Mouse (Mus musculus): ENCODE measurements at regions not wholly inside any gene's neighbourhood (a gene's known extent, or its start where the extent isn't known, plus 50 kb on each side); places are given as distances from the start of the nearest gene placed in this dataset.

DNA sequence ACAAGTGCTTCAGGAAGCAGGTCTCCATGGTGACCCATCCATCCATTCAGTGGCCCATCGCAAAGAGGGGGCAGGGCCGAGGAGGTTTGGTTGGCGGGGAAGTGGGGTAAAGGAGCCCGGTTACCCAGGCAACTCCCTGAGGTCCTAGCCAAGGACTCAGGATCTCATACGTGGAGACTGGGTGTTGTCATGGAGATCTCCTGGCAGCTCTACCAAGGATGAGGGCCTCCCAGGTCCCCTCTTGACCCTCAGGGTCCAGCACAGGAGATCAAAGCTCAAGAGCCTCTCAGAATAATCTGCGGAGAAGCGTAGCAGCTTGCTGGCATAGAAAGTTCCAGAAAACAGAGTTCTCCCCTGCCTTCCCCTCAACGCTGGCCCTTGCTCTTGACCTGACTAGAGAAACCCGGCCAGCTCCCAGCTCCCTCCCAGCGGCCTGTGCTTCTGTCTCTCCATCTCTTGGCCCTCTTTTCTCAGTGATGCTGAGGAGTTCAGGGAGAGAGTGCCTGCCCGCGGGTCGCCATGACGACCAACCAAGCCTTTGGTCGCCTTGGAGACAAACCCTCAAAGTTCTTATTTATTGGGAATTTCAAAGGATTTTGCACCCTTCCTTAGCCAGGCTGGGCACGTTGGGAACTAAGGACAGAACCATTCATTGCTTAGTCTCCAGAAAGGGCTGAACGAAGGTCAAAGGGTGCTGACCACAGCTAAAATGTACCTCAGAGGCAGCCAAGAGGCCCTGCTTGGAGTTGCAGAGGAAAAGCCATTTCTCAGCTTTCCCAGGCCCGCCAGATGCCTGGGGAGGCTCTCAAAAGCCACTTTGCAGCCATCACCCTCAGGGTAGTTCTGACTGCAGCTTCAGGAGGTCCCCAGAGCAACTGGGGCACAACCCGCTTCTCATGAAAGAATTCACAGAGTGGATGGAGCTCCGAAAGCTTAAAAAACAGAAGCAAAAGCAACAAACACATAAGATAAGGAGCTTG, 60.0 kb downstream of the Ubiad1 start:
- peak; percentile 76 to 84 for DNase-seq

DNA sequence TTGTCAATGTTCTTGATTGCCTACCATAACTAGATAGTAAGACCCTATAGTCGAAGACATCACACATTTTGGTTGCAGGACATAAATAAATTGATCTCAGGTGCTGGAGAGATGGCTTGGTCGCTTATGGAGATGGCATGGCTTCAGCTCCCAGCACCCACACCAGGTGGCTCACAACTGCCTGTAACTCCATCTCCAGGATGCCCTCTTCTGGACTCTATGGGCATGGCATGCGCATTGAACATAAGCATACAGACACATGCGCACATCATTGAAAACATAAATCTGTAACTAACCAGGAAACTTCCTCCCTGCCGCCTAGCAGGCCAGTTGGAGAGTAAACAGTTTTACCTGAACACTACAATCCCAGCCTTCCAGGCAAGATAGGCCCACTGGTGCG, 64.0 kb downstream of the Ubiad1 start:
- DNase-seq: no peak

DNA sequence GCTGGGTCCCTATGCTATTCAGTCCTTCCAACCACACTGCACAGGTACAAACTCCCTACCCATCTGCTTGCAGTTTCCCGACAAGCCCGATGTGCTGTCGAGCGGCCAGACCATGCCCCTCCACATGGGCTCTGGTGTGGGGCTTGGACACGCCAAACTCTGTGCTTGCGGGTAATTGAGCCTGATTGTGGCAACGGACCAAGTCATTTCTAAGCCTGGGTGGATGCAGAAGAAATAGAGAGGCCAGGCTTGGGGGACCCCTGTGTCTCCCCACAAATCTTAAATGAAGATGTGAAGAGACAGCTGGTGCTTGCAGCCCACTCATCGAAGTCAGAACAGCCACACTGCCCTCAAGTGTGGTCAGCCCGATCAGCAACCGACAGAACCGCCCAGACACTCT, 66.1 kb downstream of the Ubiad1 start:
- DNase-seq: no peak

DNA sequence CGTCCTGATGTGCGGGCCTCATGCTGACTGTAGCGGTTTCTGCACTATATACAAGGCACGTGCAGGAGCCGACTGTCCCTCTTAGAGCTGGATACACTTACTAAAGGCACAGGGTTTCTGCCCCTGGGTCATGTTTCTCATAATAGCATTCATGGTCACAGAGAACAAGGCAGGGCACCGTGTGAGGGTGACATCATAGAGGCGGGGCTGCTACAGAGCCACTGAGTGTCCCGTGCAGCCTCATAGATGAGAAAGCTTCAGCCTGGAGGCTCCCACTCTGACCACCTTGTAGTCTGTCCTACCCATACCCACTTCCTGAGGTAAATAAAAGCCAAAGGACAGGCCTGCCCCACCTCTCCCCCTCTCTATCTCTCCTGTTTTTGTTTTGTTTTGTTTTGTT, 67.2 kb downstream of the Ubiad1 start:
- DNase-seq: no peak

DNA sequence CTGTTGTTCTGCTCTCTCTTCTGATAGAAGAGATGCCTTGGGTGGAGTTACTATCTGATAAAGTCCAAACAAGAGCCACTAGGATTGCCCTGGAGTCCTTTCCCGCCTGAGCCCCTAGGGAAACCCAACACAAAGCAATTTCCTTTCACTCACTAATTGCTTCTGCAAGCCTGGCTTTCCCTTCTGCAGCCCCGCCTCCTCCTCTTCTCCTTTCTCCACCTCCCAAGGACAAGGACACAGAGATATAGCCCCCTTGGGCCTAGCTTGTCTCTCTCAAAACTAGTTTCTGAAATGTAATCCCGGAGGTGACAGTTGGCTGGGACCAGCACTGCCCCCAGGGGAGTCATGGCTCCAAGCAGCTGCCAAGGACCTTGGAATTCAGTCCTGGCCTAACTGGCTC, 68.1 kb downstream of the Ubiad1 start:
- DNase-seq: no peak

DNA sequence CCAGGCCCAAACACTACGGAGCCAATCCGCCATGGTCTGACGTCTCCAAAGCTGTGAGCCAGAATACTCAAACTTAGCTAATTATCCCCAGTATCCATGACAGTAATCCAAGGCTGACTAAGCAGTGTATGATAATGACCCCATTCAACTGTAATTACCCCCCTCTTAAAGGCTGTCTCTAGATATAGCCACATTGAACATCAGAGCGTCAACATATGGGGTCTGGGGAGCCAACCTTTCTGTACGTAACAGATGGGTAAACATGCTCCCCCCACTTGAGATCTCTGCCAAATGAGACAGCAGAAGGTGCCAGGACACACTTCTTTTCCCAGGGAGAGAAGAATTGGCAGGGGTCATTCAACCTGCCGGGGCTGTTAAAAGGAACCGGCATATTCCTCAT, 73.1 kb downstream of the Ubiad1 start:
- DNase-seq: no peak

DNA sequence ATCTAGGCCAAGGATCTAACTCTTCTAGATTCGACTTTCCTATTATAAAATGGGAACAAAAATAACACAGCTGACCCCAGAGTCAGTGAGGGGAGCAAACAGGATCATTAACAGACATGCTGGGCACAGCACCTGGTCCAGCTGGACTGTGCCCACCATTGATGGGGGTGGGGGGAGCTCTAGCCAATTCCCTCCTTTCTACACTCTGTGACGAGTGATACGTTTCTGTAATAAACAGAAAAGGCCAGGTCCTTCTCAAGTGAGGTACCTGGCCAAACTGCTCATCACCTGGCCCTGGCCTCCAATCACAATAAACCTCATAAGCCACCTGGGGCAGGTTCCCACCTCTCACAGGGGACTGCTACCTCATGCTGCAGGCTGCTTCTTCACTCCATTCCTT, 76.9 kb downstream of the Ubiad1 start:
- no peak for DNase-seq

DNA sequence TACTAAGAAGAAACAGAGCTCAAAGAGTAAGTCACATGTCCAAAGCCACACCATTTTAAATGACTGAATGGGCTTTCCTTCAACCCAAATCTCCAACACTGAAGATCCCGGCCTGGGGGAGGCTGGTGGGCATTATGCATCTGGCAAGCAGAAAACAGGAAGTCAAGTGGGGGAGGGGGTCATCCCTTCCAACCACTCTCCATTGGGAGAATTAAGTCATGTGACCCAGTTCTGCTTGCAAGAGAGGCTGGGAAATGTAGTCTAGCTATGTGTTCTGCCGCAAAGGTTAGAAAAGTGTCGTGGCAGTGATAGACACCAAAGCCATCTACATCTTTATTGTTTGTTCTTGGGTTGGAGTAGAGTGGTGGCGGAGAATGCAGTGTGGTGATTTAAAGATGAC, 78.0 kb upstream of the Disp3 start:
- no peak for DNase-seq

DNA sequence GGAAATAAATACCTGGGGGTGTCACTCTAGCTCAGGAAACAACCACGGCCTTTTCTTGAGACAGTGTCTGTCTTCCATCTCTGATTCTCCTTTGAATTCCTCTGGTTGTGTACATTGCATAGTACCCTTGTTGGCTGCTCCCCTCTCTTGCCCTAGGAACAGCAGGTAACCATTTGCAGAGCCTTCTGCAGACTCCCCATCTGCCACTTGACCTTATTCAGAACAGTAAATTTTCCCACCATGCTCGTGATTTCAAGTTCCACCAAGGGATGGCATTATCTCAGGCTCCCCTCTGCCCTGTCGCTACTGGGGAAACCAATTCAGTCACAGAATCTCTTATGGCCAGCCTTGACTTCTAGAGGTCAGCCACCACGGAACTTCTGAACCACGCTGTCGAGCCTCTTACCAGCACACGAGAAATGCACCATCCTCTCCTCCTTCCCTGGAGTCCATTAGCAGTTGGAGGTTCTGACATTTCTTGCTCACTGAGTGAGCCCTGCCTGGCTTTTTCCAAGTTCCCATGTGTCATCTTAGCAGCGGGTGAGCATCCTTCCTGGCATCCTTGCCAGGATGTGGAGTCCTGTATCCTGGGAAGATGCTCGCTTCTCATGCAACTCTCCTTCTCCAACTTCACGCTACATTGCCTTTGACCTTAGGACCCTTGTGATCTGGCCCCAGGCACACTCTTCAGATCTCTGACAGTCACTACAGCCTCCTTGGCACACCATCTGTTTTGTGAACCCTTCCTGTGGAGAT, 75.8 kb upstream of the Disp3 start:
- DNase-seq: no peak

DNA sequence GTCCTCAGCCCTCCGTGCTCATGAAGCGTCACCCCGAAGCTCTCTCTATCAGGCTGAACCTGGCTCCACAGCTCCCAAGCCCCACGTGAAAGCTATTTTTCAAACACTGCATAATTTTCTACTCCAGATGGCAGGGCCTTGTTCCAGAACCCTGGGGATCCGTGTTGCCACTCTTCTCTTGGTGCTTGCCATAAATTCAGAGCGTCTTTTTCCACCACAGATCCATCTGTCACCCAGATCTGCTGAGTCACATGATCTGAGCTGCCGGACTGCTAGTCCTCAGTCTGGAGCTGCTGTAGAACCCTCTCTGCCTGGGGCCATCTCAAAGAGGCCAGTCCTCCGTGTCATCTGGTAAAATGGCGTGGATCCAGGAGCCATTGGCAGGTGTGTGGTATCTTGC, 73.2 kb upstream of the Disp3 start:
- DNase-seq: peak; percentile 81 to 84

DNA sequence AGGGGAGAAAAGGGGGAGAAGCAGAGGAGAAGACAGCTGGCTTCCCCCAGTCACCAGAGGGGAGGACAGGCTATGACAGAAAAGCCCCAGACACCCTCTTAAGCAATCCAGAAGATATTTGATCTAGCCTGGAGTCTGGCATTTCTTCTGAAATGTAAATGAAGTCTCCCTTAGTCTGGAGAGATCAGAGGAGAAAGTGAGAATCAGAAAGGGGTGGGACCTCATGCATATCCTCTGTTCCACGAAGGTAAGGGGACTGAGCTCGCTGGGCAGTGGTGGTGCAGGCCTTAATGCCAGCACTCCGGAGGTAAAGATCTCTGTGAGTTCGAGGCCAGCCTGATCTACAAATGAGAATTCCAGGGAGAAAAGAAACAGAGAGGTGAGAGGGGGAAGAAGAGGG, 70.6 kb upstream of the Disp3 start:
- no peak for DNase-seq

DNA sequence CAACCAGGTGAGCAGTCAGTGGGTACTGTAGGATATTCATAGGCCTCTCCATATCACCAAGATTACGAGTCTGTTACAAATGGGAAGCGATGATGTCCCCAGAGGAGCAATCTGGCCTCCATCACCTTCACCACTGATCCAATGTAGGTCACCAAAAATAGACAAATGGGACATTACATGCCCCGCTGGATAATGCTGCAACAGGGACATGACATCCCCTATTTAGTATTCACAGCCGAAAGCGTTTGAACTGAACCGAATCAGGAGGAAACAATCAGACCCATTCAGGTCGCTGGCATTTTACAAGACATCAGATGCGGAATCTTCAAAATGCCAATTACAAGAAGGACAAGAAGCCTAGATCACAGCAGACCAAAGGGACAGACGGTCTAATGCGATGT, 69.5 kb upstream of the Disp3 start:
- no peak for DNase-seq

DNA sequence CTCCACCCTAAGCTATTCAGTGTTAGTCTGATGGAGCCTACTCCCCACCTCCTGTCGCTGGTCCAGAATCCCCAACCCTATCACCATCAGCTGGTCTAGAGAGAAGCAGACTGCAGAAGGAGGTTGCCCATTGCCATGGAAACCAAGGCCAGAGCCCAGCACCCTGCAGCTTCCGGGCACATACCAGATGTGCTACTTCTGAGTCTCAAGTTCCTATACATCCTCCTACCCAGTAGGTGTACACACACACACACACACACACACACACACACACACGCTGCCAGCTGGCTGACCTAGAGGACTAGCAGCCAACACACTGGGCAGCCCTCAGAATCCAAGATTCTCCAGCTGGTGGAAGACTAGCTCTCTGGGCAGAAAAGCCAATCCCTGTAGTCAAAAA, 68.9 kb upstream of the Disp3 start:
- DNase-seq: peak; percentile 12 to 29

DNA sequence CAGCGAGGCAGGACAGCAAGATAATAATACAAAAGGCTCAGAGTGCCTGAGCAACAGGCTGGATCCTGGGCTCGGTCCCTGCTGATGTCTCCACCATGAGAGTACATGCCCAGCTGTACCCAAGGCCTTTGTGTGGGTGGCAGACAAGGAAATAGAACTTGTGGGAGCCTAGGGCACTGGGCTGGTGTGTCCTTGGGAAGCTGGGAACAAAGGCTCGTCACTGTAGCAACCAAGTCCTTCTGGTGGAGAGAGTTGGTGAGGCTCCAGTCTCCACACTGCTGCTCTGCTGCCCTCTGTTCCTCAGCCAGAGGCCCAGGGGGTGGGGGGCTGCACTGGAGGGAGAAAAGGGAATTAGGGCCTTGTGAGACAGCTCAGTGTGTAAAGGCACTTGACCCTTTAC, 66.2 kb upstream of the Disp3 start:
- DNase-seq: no peak

DNA sequence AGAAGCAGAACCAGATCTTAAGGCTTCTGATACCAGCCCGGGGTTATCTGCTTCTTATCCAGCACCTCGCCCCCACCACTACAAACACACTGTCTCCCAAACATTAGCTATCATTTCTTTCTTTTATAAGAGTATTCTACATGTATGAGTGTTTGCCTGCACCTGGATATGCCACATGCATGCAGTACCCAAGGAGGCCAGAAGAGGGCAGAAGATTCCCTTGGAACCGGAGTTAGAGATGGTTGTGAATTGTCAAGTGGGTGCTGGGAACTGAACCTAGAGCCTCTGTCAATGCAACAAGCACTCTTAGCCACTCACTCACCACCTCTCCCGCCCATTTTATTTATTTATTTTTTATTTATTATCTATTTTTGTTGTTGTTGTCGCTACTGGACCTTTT, 64.9 kb upstream of the Disp3 start:
- DNase-seq: no peak

DNA sequence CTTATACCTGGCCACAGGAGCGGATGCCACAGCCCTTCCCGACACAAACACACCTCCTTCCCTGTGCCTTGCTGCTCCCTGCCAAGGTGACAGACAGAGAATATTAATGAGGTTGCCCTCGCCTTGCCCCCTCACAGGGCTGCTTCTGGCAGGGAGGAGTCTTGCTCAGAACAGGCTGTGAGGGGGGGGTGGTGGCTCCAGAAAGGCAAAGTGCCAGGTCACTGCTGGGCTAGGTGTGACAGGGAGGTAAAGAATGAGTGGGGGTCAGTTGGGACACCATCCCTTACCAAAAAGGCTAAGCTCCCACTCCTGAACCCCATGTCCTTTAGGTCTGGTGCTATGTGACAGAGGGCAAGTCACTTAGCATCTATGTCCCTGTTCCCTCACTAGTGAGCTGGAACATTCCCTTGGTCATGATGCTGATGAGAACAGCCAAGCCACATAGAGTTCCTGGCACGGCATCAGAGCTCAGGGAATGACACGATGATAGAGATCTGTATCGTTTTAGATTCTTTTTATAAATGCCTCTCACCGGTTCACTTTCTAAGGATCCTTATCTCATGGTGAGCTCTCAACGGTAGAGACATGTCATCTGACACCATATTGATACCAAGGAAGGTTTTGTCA, 53.9 kb upstream of the Disp3 start:
- no peak for DNase-seq

DNA sequence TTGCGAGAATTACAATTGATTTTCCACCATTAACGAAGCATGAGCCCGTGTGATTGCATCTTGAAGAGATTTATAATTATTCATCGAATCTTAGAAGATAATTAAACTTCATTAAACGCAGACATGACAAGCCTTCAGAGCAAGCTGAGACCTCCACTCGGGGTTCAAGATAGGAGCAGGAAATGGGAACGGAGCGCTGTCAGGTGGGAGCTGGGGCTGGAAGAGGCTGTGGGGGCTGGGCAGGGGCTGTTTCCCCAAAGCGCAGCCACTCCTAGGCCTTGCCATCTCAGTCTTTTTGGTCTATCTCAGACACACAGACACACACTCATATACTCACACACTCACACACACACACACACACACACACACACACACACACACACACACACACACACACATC, 52.6 kb upstream of the Disp3 start:
- no peak for DNase-seq

DNA sequence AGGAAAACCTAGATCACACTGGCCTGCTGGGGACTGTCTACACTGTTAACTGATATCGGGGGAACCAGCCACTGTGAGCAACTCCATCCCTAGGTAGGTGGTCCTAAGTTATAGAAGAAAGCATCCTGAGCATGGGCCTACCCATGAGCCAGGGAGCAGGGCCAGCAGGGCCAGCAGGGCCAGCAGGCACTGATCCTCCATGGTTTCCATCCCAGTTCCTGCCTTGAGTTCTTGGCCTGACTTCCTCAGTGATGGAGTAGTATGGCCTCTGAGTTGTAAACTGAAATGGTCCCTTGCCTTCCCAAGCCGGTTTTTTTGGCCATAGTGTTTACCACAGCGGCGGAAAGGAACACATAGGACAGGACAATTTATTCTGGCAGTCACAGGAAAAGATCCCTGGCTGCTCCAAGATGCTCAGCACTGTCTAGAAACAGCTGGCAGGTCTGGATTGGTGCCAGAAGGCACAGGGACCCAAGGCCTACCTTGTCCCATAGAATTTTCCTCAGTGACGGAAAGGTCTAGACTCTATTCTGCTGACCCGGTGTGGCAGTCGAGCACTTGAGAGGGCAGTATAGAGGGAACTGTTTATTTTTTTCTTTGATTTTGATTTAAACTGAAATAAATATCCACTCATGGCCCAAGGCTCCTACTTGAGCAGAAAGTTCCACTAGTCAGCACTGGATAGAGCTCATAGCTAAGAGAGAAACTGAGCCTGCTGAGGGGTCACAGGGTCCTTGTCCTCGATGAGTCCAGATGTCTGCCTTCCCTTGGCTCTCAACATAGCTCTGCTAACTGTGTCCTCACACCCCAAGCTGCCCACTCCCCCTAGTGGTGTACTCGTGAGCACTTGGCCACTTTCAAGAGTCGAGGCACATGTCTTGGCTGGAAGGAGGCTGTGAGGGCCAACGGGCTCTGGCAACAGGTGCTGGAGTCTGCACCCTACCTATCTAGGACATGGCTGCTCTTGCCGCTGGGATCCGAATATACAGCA, 50.4 kb upstream of the Disp3 start:
- DNase-seq: no peak
